Mouse (Mus musculus) heart, embryonic 11.5 days (tissue): Measurements from ENCODE around the gene Mgmt. TPM values are rescaled to one million over a fixed set of nuclear protein-coding genes. Genes with fewer than 3 reads are reported as not detected.

Experiments
- ATAC-seq: fragments of 200-750 bp; cut with Nextera tagmentation; replicated peaks from 2 replicates; pipeline ENCODE4 v1.8.0; 2017; ENCODE audit warnings: moderate library complexity; ENCODE audit not compliant: insufficient number of reproducible peaks, low FRiP score, low TSS enrichment
- H3K27ac ChIP-seq: fragments of 300-500 bp; sonication (generic); 2 replicates; pipeline ENCODE4 v1.5.1; 2014; ENCODE audit warnings: mild to moderate bottlenecking, low read depth, low read length
- H3K27me3 ChIP-seq: fragments of 300-500 bp; sonication (generic); 2 replicates; pipeline ENCODE4 v1.6.1; 2014; ENCODE audit warnings: mild to moderate bottlenecking, low read length, mixed read lengths; ENCODE audit not compliant: control insufficient read depth, insufficient read depth
- H3K36me3 ChIP-seq: fragments of 300-500 bp; sonication (generic); 2 replicates; pipeline ENCODE4 v1.6.1; 2014; ENCODE audit warnings: mild to moderate bottlenecking, low read length, moderate library complexity, mixed read lengths; ENCODE audit not compliant: control insufficient read depth, insufficient read depth
- H3K4me1 ChIP-seq: fragments of 300-500 bp; sonication (generic); 2 replicates; pipeline ENCODE4 v1.6.1; 2014; ENCODE audit warnings: low read length; ENCODE audit not compliant: control insufficient read depth, insufficient read depth
- H3K4me2 ChIP-seq: fragments of 300-500 bp; sonication (generic); 2 replicates; pipeline ENCODE4 v1.6.1; 2014; ENCODE audit warnings: mild to moderate bottlenecking, moderate library complexity
- H3K4me3 ChIP-seq: fragments of 300-500 bp; sonication (generic); 2 replicates; pipeline ENCODE4 v1.5.1; 2014; ENCODE audit warnings: low read depth, low read length
- H3K9ac ChIP-seq: fragments of 300-500 bp; sonication (generic); 2 replicates; pipeline ENCODE4 v1.6.1; 2014; ENCODE audit warnings: mild to moderate bottlenecking, low read depth, low read length, moderate library complexity
- H3K9me3 ChIP-seq: fragments of 300-500 bp; sonication (generic); replicated peaks from 2 replicates; pipeline ENCODE4 v1.6.1; 2016; ENCODE audit warnings: low read length; ENCODE audit not compliant: control insufficient read depth
- WGBS: fragments of 180-500 bp; shearing (Covaris S2); extraction: QIAGEN DNeasy Blood & Tissue Kit; methylation state at CpG from one replicate; pipeline ENCODE4 v1.1.7; 2014; ENCODE audit not compliant: insufficient replicate concordance; 5-methylcytosine and 5-hydroxymethylcytosine counted together
- polyA plus RNA-seq: library from polyadenylated mRNA; unstranded; fragments of >200 nt; fragmentation: Nextera tagmentation; extraction: Ambion mirVana; gene quantifications from 2 replicates; pipeline ENCODE4 v1.2.1, GENCODE M21; 2014

Mgmt gene
- polyA plus RNA-seq, 1 experiment from 2014 or later: 5.6 TPM

- H3K4me2 ChIP-seq: no peak overlapping the region
- no peak overlapping the region for H3K9ac ChIP-seq
- no peaks in the 10 kb centered on the region for H3K36me3 ChIP-seq
- no peaks in the 10 kb centered on the region for H3K27me3 ChIP-seq
- ATAC-seq: no peak
- H3K4me3 ChIP-seq: no peak overlapping the region
- peaks cover 10% of the 10 kb centered on the region for H3K4me1 ChIP-seq
- H3K9me3 ChIP-seq: no peaks in the 10 kb centered on the region
- WGBS: 74% methylated on average over 11 of the region's 11 CpGs
- no peak overlapping the region for H3K27ac ChIP-seq
Measured at GRCm38 (mm10) chr7:137000703-137001102, 106.3 kb downstream of the Mgmt start.

- no peak overlapping the region for H3K4me2 ChIP-seq
- no peak overlapping the region for H3K27ac ChIP-seq
- H3K9me3 ChIP-seq: no peaks in the 10 kb centered on the region
- no peaks in the 10 kb centered on the region for H3K27me3 ChIP-seq
- no peak for ATAC-seq
- H3K4me1 ChIP-seq: peaks cover 10% of the 10 kb centered on the region
- no peaks in the 10 kb centered on the region for H3K36me3 ChIP-seq
- 78% methylated on average over 15 of the region's 15 CpGs for WGBS
- no peak overlapping the region for H3K9ac ChIP-seq
- no peak overlapping the region for H3K4me3 ChIP-seq
Measured at GRCm38 (mm10) chr7:137001215-137001614, 106.8 kb downstream of the Mgmt start.

GRCm38 (mm10) chr7:137001783-137002182, 107.4 kb downstream of the Mgmt start:
- no peak overlapping the region for H3K9ac ChIP-seq
- peaks cover 10% of the 10 kb centered on the region for H3K4me1 ChIP-seq
- no peaks in the 10 kb centered on the region for H3K36me3 ChIP-seq
- no peaks in the 10 kb centered on the region for H3K9me3 ChIP-seq
- no peaks in the 10 kb centered on the region for H3K27me3 ChIP-seq
- H3K4me2 ChIP-seq: no peak overlapping the region
- H3K4me3 ChIP-seq: no peak overlapping the region
- H3K27ac ChIP-seq: no peak overlapping the region
- 24% methylated on average over 5 of the region's 5 CpGs for WGBS
- no peak for ATAC-seq

GRCm38 (mm10) chr7:137002431-137002830, 108.0 kb downstream of the Mgmt start:
- 72% methylated on average over 3 of the region's 3 CpGs for WGBS
- H3K27ac ChIP-seq: no peak overlapping the region
- H3K4me1 ChIP-seq: peaks cover 10% of the 10 kb centered on the region
- no peaks in the 10 kb centered on the region for H3K36me3 ChIP-seq
- ATAC-seq: no peak
- no peak overlapping the region for H3K9ac ChIP-seq
- H3K9me3 ChIP-seq: no peaks in the 10 kb centered on the region
- H3K4me3 ChIP-seq: no peak overlapping the region
- H3K4me2 ChIP-seq: no peak overlapping the region
- H3K27me3 ChIP-seq: no peaks in the 10 kb centered on the region

- Histone ChIP-seq H3K4me2 (no peak overlapping the region), H3K27me3 (no peaks in the 10 kb centered on the region), H3K4me3 (no peak overlapping the region), H3K9ac (no peak overlapping the region), H3K9me3 (no peaks in the 10 kb centered on the region), H3K36me3 (no peaks in the 10 kb centered on the region), H3K4me1 (peaks cover 10% of the 10 kb centered on the region), H3K27ac (no peak overlapping the region)
- no peak for ATAC-seq
- WGBS: 66% methylated on average over 11 of the region's 11 CpGs
Measured at GRCm38 (mm10) chr7:137005293-137005692, 110.9 kb downstream of the Mgmt start.

- no peak for ATAC-seq
- H3K9me3 ChIP-seq: no peaks in the 10 kb centered on the region
- H3K36me3 ChIP-seq: no peaks in the 10 kb centered on the region
- no peaks in the 10 kb centered on the region for H3K4me1 ChIP-seq
- no peak overlapping the region for H3K4me2 ChIP-seq
- H3K27me3 ChIP-seq: no peaks in the 10 kb centered on the region
- no peak overlapping the region for H3K9ac ChIP-seq
- H3K27ac ChIP-seq: no peak overlapping the region
- 58% methylated on average over 6 of the region's 6 CpGs for WGBS
- H3K4me3 ChIP-seq: no peak overlapping the region
Measured at GRCm38 (mm10) chr7:137008321-137008720, 113.9 kb downstream of the Mgmt start.

- H3K4me3 ChIP-seq: no peak overlapping the region
- no peak for ATAC-seq
- WGBS: 83% methylated on average over 19 of the region's 19 CpGs
Measured at GRCm38 (mm10) chr7:137009732-137010275, 115.4 kb downstream of the Mgmt start.

GRCm38 (mm10) chr7:137010451-137010850, 116.0 kb downstream of the Mgmt start:
- ATAC-seq: no peak
- Histone ChIP-seq H3K9ac (no peak overlapping the region), H3K4me2 (no peak overlapping the region), H3K4me3 (no peak overlapping the region), H3K9me3 (no peaks in the 10 kb centered on the region), H3K27me3 (no peaks in the 10 kb centered on the region), H3K4me1 (no peaks in the 10 kb centered on the region), H3K27ac (no peak overlapping the region), H3K36me3 (no peaks in the 10 kb centered on the region)
- 83% methylated on average over 2 of the region's 2 CpGs for WGBS

More at GRCm38 (mm10) chr7:137009732-137010275, 115.4 kb downstream of the Mgmt start:
- Histone ChIP-seq H3K27me3 (no peaks in the 10 kb centered on the region), H3K36me3 (no peaks in the 10 kb centered on the region), H3K27ac (no peak overlapping the region), H3K4me2 (no peak overlapping the region), H3K4me1 (no peaks in the 10 kb centered on the region), H3K9me3 (no peaks in the 10 kb centered on the region), H3K9ac (no peak overlapping the region)

GRCm38 (mm10) chr7:137012687-137013086, 118.3 kb downstream of the Mgmt start:
- H3K4me3 ChIP-seq: no peak overlapping the region
- ATAC-seq: no peak
- no peak overlapping the region for H3K4me2 ChIP-seq
- H3K36me3 ChIP-seq: no peaks in the 10 kb centered on the region
- H3K27ac ChIP-seq: no peak overlapping the region
- no peaks in the 10 kb centered on the region for H3K9me3 ChIP-seq
- no peaks in the 10 kb centered on the region for H3K27me3 ChIP-seq
- WGBS: 73% methylated on average over 8 of the region's 8 CpGs
- no peak overlapping the region for H3K9ac ChIP-seq
- H3K4me1 ChIP-seq: no peaks in the 10 kb centered on the region
